Mouse (Mus musculus) MN1 (cell line): ENCODE results near the gene Gm21970.

Experiments used
- DNase-seq: peaks from one replicate; pipeline ENCODE4 v3.0.0-alpha.2; 2016; ENCODE audit warnings: low spot score

Gene Gm21970

DNA sequence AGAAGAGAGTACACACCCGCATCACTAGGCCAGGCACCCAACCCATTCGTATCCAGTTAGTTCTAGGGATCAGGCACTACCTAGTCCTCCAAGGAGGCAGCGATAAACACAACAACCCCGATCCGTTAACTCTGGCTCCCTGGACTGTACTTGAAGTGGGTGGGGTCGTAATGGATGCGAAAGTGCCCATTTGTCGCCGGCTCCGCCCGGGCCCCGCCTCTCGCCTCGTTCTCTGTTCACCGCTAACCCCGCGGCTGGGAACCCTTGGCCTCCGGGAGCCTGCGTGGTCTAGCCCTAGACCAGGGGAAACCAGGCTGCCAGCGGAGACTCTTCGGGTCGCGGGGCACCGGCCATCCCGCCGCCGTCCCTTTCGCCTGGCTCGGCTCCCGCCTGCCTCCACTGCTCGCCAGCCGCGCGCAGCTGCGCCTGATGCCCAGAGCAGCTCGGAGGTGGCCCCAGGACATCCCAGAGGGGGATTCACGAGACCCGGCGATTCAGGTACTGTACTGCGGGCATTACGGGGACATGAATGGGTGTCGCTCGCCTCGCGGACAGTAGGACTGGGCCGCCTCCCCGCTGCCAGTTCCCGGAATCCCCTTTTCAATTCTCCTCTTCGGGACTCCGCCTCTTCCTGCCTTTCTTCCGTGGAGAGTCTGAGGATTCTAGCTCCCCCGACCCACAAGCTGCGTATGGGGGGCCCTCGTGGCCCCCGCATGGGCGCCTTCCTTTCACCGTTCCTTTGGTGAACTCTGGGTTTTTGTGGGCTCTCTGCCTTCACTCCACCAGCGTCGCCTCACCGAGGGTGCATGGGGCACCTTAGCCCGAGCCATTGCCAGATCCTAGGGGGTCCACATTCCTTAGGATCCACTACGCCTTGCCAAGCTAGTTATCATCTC, 18.7 kb upstream of the Gm21970 start, which contains the start of gene Ifnar2:
Gene Ifnar2, plus strand, starts transcription at position 207 of the 896 bp plus-strand sequence.
- peak; percentile 75 for DNase-seq

DNA sequence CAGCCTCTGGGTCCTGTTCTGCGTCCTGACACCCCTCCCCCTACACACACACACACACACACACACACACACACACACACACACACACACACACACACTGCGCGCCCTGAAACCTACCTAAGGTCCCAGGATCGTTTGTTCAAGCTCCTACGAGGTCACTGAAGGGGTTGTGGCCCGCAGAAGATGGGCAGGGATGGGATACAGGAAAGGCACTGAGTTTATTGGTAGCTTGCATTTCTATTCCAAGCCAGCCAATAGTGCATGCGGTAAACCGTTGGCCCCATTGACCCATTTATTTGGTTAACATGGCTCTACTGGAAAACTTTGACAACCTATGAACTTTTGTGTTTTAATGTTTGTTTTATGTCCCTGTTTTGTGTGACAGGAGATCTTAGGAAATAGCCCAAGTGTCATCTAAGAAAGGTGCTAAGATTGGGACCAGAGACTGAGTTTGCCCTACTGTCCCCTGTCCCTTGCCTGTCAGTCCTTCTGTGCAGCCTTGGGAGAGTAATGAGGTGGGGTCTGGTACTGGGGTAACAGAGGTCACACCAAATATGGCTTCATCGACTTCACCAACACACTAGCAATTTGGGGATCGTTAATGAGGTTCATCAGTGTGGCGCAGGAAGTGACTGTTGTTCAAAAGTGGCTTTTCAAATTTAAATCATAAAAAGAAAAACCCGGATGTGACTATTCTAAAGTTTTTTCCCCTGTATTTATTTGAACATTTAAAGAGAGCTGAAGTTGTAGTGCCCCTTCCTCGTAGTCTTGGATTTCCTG, 17.9 kb upstream of the Gm21970 start:
- DNase-seq, result no peak

DNA sequence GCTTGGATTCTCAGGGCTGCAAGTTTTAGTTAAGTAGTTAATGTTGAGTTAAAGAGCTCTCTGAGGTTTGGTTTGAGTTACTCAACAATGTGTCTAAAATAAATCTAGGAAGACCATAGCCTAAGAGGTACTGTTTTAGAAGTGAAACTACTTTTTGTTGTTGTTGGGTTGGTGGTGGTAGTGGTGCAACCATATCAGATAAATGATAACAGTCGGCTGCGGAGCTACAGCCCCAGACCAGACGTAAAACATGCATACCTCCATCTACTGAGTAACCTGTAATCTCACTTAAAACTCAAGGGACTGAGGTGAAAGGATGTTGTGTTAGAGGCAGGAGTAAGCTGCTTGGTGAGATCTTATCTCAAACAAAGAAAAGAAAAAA, 17.3 kb upstream of the Gm21970 start:
- DNase-seq, result no peak

DNA sequence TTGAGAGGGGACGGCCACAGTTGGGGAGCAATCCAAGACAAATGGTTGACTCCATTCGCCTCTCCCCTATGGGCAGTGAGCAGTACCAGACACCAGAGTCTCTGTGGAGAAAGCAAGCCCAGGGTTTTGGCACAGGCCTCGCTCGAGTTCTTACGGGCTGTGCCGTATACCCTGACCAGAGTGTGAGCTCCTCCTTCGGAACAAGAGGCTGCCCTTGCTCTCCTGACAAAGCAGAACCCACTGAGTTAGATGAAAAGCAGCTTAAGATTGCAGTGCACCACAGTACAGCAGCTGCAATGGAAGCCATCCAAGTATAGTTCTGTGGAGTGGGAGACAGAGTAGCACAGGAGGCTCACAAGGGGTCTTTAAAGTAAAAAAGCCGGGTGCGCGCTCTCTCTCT, 14.8 kb upstream of the Gm21970 start:
- DNase-seq, result no peak

DNA sequence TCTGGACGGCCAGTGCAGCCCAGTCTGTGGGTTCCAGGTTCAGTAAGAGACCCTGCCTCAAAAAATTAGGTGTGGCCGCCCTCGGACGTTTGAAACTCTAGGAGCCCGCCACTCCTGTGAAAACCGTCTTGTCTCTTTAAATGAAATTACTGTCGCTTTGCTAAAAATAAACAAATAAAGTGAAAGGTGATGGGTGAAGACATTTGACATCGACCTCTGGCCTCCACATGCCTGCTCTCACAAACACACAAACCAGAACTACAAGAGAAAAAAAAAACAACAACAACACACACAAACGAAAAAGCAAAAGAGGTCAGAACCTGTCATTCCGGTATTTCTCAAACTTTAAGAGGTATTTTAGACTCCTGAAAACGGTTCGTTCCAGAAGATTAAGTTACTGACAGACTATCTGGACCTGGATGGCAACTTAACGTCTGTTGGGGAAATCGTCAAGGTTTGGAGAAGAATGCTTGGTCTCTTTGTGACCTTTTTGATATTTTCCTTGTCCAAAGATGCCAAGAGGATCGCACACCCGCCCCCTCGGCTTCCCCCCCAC, 13.0 kb upstream of the Gm21970 start:
- no peak for DNase-seq

DNA sequence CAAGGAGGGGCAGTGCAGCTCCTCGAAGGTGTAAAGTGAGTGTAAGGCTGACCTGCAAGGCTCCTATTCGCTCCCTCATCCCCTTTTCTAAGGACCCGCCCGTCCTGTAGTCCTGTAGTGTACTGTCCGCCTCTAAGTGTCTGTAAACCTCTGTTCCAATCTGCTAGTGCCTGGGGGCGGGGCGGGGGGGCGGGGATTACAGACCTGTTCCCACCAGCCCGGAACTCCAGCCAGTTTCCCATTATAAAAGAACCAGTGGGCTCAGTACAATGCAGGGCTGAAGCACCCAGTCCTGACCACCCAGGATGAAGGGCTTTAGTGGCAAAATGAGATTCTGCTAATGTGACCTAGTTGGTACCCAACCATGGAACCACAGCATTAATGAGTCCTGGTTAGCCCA, 12.5 kb upstream of the Gm21970 start:
- no peak for DNase-seq

DNA sequence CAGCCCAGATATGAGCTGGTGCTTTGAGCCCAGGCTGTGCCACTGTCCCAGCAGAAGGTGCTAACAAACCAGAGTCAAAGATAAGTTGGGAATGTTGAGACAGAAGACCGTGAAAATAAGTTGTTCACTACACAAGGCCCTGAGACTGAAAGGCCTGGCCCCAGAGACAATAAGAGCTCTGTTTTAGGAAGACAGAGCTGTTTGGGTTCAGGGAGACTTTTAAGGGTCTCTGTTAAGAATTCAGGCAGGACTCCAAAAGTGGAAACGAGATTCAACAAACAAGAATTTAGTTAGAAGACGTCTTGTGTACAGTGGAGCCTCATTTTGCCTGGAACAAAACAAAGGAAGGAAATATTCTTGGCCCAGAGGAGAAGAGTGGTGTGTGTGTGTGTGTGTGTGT, 12.1 kb upstream of the Gm21970 start:
- no peak for DNase-seq

DNA sequence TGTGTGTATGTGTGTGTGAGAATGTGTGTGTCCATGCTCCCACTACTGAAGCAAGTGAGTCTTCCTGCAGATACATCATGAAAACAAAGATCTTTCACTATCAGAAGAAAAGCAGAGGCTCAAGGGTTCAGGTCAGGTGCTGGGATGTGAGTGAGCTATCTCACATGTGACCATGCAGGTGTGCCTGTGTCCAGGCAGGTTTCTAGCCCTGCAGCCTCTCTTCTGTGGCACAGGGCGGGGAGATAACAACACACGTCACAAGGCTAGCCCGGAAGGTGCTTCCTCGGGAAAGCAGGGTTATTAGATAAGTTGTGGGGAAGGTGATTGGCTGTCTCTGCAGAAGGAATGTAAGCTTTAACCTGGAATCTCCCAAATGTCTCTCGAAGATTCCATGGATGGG, 11.4 kb upstream of the Gm21970 start:
- no peak for DNase-seq

DNA sequence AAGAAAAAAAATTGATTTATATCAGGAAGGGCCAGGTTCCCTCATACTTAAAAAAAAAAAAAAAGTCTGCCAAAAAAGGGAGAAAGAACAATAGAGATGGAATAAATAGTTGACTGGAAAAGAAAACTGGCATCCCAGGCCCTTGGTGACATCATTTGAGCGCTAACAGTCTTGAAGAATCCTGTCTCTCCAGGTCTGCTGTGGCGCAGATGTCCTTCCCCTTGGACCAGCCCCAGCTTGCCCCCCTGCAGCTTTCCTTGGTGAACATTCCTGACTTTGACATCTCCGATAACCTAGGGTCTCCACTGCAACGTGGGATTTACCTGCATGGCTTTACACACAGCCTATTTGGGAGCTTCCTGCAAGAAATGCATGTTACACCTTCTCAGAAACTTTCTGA, 9.9 kb upstream of the Gm21970 start:
- no peak for DNase-seq

DNA sequence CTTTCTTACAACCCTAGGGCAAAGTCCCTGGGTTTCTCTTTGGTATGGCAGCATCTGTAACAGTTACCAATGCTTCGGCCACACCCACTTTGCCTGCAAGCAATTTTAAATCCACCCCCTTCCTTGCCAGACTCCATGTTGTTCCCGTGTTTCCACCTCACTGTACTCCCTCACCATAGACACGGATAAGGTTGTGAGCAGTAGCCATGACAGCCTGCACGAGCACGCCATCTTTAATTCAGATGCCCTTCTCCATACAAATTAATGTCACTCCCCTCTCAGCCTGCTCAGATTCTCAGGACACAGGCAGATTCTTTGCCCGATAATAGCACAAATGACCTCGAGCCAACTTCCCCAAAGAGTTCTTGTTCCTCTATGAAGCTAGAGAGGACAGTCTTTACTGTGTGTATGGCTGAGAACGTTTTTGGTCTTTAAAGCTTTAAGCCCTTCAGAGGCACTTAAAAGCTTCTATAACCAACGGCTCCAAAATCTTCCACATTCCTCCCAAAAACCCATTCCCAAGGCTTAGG, 9.2 kb upstream of the Gm21970 start:
- no peak for DNase-seq

DNA sequence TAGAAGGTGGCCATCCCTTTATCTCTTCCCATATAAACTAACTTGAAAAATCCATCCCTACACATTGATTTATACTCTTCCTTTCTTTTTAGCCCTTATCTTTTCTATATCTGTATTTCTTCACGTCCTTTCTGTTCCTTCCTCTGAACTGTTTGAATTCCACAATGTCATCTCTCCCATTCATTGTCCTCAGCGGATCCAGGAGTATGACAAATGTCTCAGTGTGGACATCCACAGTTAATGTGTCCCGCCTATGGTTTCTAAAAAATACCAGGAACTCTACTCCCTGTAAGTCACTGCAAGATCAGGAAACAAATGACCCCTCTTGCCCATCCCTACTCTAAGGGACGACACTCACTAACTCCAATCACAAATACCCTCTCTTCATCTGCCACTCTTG, 7.3 kb upstream of the Gm21970 start:
- DNase-seq, result no peak

DNA sequence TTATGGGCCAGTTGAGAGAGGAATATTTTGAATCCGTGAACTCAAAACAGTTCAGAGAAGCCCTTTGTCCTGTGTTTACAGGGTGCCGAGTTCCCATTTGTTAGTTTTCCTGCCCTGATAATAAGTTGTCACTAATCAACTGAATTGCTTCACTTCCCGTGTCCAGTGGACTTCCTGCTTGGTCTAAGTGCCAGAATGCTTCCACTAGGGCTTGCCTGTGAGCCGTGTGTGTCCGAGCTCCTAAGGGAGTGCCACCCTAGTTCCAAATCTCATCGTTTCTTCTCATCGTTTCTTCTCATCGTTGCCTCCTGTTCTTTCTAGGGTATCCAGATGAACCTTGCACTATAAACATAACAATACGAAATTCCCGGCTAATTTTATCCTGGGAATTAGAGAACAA, 5.9 kb upstream of the Gm21970 start:
- DNase-seq, result no peak

DNA sequence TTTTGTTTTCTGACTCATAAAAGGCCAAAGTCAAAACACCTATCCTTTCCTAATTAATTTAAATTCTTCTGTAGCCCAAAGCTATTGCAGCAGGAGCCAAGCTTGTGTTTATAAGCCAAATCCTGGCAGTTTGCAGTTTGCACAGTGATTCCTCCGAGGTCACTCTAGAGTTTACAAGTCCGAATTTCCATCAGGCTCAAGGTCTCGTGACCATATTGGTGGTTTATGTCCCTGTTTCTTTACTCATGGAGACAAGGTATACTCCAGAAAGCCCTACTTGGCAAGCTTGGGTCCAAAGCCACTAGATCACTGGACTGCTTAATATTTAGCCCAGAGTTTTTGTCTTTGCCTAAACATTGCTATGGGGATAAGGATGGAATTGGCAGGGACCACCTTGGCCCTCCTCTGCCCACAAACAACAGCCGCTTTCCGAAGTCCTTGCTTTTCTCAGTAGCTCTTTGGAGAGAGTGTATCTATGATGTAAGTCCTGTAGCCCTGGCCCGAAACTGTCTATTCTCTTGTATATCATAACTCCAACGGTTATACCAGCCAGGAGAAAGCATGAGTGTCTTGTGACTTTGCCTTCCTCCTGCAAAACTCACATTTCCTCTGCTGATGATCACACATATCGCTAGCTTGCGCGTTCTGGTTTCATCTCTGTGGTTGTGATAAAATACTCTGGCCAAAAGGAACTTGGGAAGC, 5.0 kb upstream of the Gm21970 start:
- no peak for DNase-seq

DNA sequence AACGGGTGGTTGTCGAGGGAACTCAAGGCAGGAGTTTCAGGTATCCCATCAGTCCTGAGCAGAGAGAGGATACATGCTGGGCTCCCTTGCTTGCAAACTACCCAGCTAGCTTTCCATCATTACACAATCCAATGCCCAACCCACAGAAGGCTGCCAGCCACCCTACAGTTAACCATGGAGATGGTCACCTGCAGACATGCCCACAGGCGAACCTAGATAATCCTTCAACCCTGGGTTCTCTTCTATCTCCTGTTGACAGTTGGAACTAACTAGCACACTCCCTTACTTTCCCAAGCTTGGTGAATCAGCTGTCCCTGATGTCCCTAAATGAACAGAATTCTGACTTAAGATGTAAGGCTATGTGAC, 4.4 kb upstream of the Gm21970 start:
- DNase-seq, result no peak

DNA sequence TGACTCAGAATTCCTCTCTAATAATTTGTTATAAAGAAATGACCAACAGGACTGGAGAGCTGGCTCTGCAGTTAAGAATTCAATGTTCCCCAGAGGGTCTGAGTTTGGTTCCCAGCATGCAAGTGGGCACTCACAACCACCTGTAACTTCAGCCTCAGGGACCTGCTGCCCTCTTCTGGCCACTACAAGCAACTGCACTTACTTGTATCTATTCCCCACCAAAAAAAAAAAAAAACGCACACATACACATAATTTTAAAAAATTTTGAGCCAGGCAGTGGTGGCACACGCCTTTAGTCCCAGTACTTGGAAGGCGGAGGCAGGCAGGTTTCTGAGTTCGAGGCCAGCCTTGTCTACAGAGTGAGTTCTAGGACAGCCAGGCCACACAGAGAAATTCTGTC, 1.4 kb upstream of the Gm21970 start:
- no peak for DNase-seq

DNA sequence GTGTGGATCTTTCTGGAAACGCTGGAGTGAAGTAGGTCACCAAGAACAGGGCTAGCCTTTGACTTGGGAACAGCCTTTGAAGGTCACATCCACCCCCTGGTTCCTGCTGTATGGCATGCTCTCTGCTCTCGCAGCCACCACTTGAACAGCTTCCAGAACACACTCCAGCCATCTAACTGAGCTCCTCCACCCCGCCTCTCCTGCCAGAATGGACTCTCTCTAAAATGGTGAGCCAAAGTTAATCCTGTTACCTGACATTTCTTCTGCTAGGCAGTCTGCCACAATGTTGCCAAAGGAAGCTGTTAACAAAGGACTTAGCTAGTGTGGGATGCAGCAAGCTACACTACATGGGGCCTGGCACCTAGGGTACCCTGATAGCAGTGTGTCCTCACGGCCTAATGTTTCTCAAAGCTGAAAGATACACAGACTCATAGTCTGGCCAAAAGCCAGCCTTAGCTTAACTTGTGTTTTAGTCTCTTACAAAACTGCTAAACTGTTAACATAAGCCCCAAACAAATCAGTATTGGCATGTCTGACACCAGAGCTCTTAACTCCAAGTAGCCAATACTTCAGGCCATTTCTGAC, 3.4 kb downstream of the Gm21970 start:
- DNase-seq, result no peak

DNA sequence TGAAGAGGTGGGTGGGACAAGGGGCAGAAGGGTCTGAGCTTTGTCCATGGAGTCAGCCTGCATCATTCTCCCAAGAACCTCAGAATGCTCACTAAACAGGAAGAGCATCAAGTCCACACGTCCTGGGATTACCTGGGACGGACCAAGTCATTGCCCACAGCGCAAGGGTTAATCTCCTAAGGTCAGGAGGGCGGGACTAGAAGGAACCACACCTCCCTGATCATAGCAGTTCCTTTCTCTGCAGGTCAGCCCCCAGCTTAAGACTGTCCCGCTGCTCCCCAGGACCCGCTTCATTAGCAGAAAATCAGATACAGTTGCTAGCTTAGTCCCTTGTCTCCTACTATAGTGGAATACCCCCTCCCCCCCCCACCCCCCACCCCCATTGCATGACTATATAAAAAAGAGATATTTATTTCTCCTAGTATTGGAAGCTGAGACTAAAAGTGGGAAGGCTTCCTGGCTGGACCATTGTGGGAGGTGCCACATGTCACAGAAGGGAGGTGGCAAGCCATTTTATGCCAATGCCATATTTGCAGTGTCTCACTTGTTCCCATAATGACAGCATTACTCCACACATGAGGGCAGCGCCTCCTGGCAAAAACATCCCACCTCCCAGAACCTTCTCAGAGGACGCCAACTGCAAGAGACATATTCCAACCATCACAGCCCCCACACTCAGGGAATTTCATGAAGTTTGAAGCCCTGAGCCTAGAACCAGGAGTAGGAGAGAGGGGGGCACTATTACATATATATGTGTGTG, 4.3 kb downstream of the Gm21970 start:
- no peak for DNase-seq

DNA sequence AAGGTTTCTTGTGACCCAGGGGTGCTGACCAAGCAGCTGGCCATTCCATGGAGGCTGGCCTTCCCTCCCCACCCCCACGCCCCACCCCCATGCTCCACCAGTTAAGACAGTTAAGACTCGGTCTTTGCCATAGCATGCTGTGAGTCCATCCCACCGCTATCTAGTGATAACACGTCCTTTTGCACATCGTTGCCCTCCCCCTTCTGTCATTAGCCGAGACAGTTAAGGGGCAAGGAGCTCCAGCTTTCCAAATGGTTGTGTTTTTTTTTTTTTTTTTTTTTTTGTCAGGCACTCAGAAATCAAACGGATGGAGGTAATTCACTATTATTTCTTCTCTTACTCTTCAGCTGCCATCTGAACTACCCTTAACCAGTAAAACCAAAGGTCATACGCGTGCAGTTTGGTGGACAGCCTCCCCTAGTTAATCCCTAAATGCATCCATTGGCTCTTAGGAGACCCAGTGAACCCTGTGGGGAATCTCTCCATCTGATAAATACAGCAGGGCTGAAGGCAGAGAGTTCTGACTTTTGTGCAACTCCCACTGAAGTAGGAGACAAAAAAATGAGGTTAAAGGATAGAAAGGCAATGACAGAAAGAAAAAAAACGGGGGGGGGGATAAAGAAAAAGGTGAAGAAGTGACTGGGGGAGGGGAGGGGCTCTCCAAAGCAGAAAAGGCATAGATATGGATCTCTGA, 5.5 kb downstream of the Gm21970 start:
- DNase-seq, result no peak

DNA sequence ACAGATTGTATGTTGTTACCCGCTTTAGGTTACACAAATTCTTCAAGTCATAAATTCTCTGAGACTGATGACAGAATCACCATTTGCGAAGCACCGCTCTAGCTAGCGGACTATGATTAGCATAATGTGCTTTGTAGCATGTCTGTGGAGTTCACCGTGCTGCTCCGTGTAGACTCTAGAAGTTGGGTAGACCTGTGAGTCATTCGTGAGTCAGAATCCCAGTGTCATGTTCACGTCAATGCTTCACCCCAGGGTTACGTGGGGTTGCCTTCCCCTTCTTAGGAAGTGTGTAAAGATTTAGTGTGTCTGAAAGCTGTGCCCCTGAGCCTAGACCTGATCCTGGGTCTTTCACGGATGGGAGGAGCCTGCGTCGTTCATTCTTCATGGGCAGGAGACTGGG, 6.5 kb downstream of the Gm21970 start:
- DNase-seq, result no peak

DNA sequence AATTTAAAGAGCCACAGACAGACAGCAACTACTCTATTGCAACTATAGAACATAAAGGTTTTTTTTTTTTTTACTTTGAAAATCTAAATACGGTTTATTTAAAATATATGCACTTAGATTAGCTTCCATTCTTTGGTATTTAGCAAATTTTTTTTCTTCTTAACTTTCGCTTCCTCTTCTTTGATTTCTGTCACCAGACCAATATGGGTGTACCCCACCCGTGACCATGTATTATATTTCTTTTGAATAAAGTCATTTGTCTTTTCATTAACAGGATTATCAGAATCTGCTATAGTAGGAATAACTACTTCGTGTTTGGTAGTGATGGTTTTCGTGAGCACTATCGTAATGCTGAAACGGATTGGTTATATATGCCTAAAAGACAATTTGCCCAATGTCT, 7.4 kb downstream of the Gm21970 start:
- no peak for DNase-seq
